Mouse (Mus musculus): ENCODE results near the gene Slc25a35.

GRCm38 (mm10) chr11:68953903-68954302 lies 14.0 kb upstream of the Slc25a35 start:
- TF ChIP-seq EP300 (IDR thresholded peaks at IDR 0.05) (no peak), CTCF (IDR thresholded peaks at IDR 0.05) (no peak)

All from lung, postnatal 0 days (tissue).